Mouse (Mus musculus): ENCODE data around the gene Fam131a. TPM values are rescaled to one million over a fixed set of nuclear protein-coding genes. Genes with fewer than 3 reads are reported as not detected.

The Fam131a gene
- polyA plus RNA-seq, 1 experiment from 2014 or later: 5.5 TPM

GRCm38 (mm10) chr16:20736823-20737222, 43.8 kb downstream of the Fam131a start:
- H3K4me2 ChIP-seq (replicated peaks; ENCODE audit: low read depth, low read length): no peak overlapping the region
- ATAC-seq (ENCODE audit: low FRiP score, low TSS enrichment): no peak
- no peak overlapping the region for H3K9ac ChIP-seq (ENCODE audit: low read depth, low read length)
- no peaks in the 10 kb centered on the region for H3K9me3 ChIP-seq (ENCODE audit: control insufficient read depth, low read length)
- H3K27me3 ChIP-seq (ENCODE audit: control insufficient read depth, insufficient read depth, low read length): peaks cover 21% of the 10 kb centered on the region
- H3K4me1 ChIP-seq (ENCODE audit: control insufficient read depth, insufficient read depth, low read length): peaks cover 16% of the 10 kb centered on the region; the same call in 1 of the 2 replicates
- H3K4me3 ChIP-seq (ENCODE audit: low read length): no peak overlapping the region
- H3K27ac ChIP-seq (ENCODE audit: low read depth, low read length): no peak overlapping the region
- WGBS: 85% methylated on average over 5 of the region's 5 CpGs
- no peaks in the 10 kb centered on the region for H3K36me3 ChIP-seq (ENCODE audit: control insufficient read depth, insufficient read depth, low read length)

- Histone ChIP-seq H3K9ac (ENCODE audit: low read depth, low read length) (no peak overlapping the region), H3K27me3 (ENCODE audit: control insufficient read depth, insufficient read depth, low read length) (peaks cover 9% of the 10 kb centered on the region), H3K36me3 (ENCODE audit: control insufficient read depth, insufficient read depth, low read length) (no peaks in the 10 kb centered on the region), H3K4me3 (ENCODE audit: low read length) (no peak overlapping the region), H3K9me3 (ENCODE audit: control insufficient read depth, low read length) (no peaks in the 10 kb centered on the region), H3K4me2 (replicated peaks; ENCODE audit: low read depth, low read length) (no peak overlapping the region), H3K4me1 (ENCODE audit: control insufficient read depth, insufficient read depth, low read length) (no peaks in the 10 kb centered on the region), H3K27ac (ENCODE audit: low read depth, low read length) (no peak overlapping the region)
- 94% methylated on average over 9 of the region's 9 CpGs for WGBS
- no peak for ATAC-seq (ENCODE audit: low FRiP score, low TSS enrichment)
These were observed 46.8 kb downstream of the Fam131a start for GRCm38 (mm10) chr16:20739845-20740244.

GRCm38 (mm10) chr16:20746641-20747040, 53.6 kb downstream of the Fam131a start:
- 71% methylated on average over 6 of the region's 6 CpGs for WGBS
- H3K4me2 ChIP-seq (replicated peaks; ENCODE audit: low read depth, low read length): no peak overlapping the region
- no peak for ATAC-seq (ENCODE audit: low FRiP score, low TSS enrichment)

GRCm38 (mm10) chr16:20750518-20750917, 57.5 kb downstream of the Fam131a start:
- 60% methylated on average over 8 of the region's 8 CpGs for WGBS
- no peak overlapping the region for H3K4me2 ChIP-seq (replicated peaks; ENCODE audit: low read depth, low read length)
- no peaks in the 10 kb centered on the region for H3K36me3 ChIP-seq (ENCODE audit: control insufficient read depth, insufficient read depth, low read length)
- no peak overlapping the region for H3K27ac ChIP-seq (ENCODE audit: low read depth, low read length)
- no peak overlapping the region for H3K9ac ChIP-seq (ENCODE audit: low read depth, low read length)
- ATAC-seq (ENCODE audit: low FRiP score, low TSS enrichment): no peak
- H3K9me3 ChIP-seq (ENCODE audit: control insufficient read depth, low read length): no peaks in the 10 kb centered on the region
- no peaks in the 10 kb centered on the region for H3K4me1 ChIP-seq (ENCODE audit: control insufficient read depth, insufficient read depth, low read length)
- H3K27me3 ChIP-seq (ENCODE audit: control insufficient read depth, insufficient read depth, low read length): no peaks in the 10 kb centered on the region
- H3K4me3 ChIP-seq (ENCODE audit: low read length): no peak overlapping the region

More at GRCm38 (mm10) chr16:20746641-20747040, 53.6 kb downstream of the Fam131a start:
- no peak overlapping the region for H3K9ac ChIP-seq (ENCODE audit: low read depth, low read length)
- H3K27ac ChIP-seq (ENCODE audit: low read depth, low read length): no peak overlapping the region
- H3K27me3 ChIP-seq (ENCODE audit: control insufficient read depth, insufficient read depth, low read length): no peaks in the 10 kb centered on the region
- H3K4me1 ChIP-seq (ENCODE audit: control insufficient read depth, insufficient read depth, low read length): no peaks in the 10 kb centered on the region
- H3K36me3 ChIP-seq (ENCODE audit: control insufficient read depth, insufficient read depth, low read length): no peaks in the 10 kb centered on the region
- H3K9me3 ChIP-seq (ENCODE audit: control insufficient read depth, low read length): no peaks in the 10 kb centered on the region
- H3K4me3 ChIP-seq (ENCODE audit: low read length): no peak overlapping the region

Other genes starting within 250 kb of the Fam131a start
- gene Eif2b5, start 194.4 kb upstream of the Fam131a start, polyA plus RNA-seq (2014; fragmentation: Nextera tagmentation; extraction: Ambion mirVana): 68.6 and 115 TPM in 2 replicates
- gene Dvl3, start 176.3 kb upstream of the Fam131a start, polyA plus RNA-seq (2014; fragmentation: Nextera tagmentation; extraction: Ambion mirVana): 29.1 and 30.5 TPM in 2 replicates
- 607 TPM in 2 replicates for gene Ap2m1, start 157.8 kb upstream of the Fam131a start, polyA plus RNA-seq (2014; fragmentation: Nextera tagmentation; extraction: Ambion mirVana)
- gene Abcf3, start 144.7 kb upstream of the Fam131a start, polyA plus RNA-seq (2014; fragmentation: Nextera tagmentation; extraction: Ambion mirVana): 42.6 and 44.5 TPM in 2 replicates
- gene Vwa5b2, start 103.8 kb upstream of the Fam131a start, polyA plus RNA-seq (2014; fragmentation: Nextera tagmentation; extraction: Ambion mirVana): 0.79 and 1.3 TPM in 2 replicates
- 42.2 and 42.4 TPM in 2 replicates for gene Eef1akmt4, start 81.6 kb upstream of the Fam131a start, polyA plus RNA-seq (2014; fragmentation: Nextera tagmentation; extraction: Ambion mirVana)
- gene Gm49333, start 81.6 kb upstream of the Fam131a start, polyA plus RNA-seq (2014; fragmentation: Nextera tagmentation; extraction: Ambion mirVana): not detected in 2 replicates
- gene Alg3, start 81.5 kb upstream of the Fam131a start, polyA plus RNA-seq (2014; fragmentation: Nextera tagmentation; extraction: Ambion mirVana): 44.3 and 55.7 TPM in 2 replicates
- 1.7 and 1.9 TPM in 2 replicates for gene Camk2n2, start 72.0 kb upstream of the Fam131a start, polyA plus RNA-seq (2014; fragmentation: Nextera tagmentation; extraction: Ambion mirVana)
- 2.6 and 3.1 TPM in 2 replicates for gene Ece2, start 63.4 kb upstream of the Fam131a start, polyA plus RNA-seq (2014; fragmentation: Nextera tagmentation; extraction: Ambion mirVana)
- gene Psmd2, start 41.6 kb upstream of the Fam131a start, polyA plus RNA-seq (2014; fragmentation: Nextera tagmentation; extraction: Ambion mirVana): 208 and 355 TPM in 2 replicates
- 131 and 213 TPM in 2 replicates for gene Eif4g1, start 24.9 kb upstream of the Fam131a start, polyA plus RNA-seq (2014; fragmentation: Nextera tagmentation; extraction: Ambion mirVana)
- gene Polr2h, start 24.4 kb downstream of the Fam131a start, polyA plus RNA-seq (2014; fragmentation: Nextera tagmentation; extraction: Ambion mirVana): 147 and 172 TPM in 2 replicates
- 15.5 and 17.3 TPM in 2 replicates for gene Clcn2, start 24.5 kb downstream of the Fam131a start, polyA plus RNA-seq (2014; fragmentation: Nextera tagmentation; extraction: Ambion mirVana)
- gene Chrd, start 39.9 kb downstream of the Fam131a start, polyA plus RNA-seq (2014; fragmentation: Nextera tagmentation; extraction: Ambion mirVana): 3.9 and 4.6 TPM in 2 replicates
- gene Thpo, start 41.3 kb downstream of the Fam131a start, polyA plus RNA-seq (2014; fragmentation: Nextera tagmentation; extraction: Ambion mirVana): 0.89 and 1.2 TPM in 2 replicates

Data from kidney, embryonic 14.5 days (tissue).